Mouse (Mus musculus) CH12.LX (cell line): ENCODE results near the gene Fance. TPM values are rescaled to one million over a fixed set of nuclear protein-coding genes. Genes with fewer than 3 reads are reported as not detected.

Experiments used
- DNase-seq: peaks from one replicate; pipeline ENCODE4 v3.0.0-alpha.2; 2013; ENCODE audit errors: extremely low read depth
- H3K27ac ChIP-seq: 2 replicates; pipeline ENCODE4 v1.5.1; 2012; ENCODE audit warnings: low read depth, mild to moderate bottlenecking, control low read depth, moderate library complexity; ENCODE audit not compliant: insufficient read depth
- H3K27me3 ChIP-seq: replicated peaks from 2 replicates; pipeline ENCODE3; 2012; ENCODE audit warnings: inconsistent platforms
- H3K36me3 ChIP-seq, 2 experiments: replicated peaks in 1 of 2; 2 replicates each; pipeline versions ENCODE3 to v1.6.1; 2012; ENCODE audit warnings: inconsistent platforms in 1 of 2, low read length in 1 of 2, mild to moderate bottlenecking in 1 of 2, mixed read lengths in 1 of 2, moderate library complexity in 1 of 2; ENCODE audit not compliant: control insufficient read depth in 1 of 2, insufficient read depth in 1 of 2
- H3K4me1 ChIP-seq, 2 experiments: 2 replicates each; pipeline ENCODE4 v1.6.1; 2012; ENCODE audit warnings: inconsistent platforms in 1 of 2, moderate library complexity in 1 of 2; ENCODE audit not compliant: insufficient read depth in 2 of 2, control insufficient read depth in 1 of 2
- H3K4me2 ChIP-seq: 2 replicates; pipeline ENCODE4 v1.6.1; 2012; ENCODE audit warnings: low read depth, mild to moderate bottlenecking, control low read depth; ENCODE audit not compliant: poor library complexity, insufficient read depth, severe bottlenecking
- H3K4me3 ChIP-seq, 3 experiments: fragments of 150-350 bp in 1 of 3; sonication (generic) in 1 of 3; replicated peaks in 1 of 3; 2 replicates each; pipeline versions ENCODE3 to v1.5.1; 2011 to 2012; ENCODE audit warnings: low read depth in 2 of 3, low read length in 2 of 3, mild to moderate bottlenecking in 2 of 3, moderate library complexity in 2 of 3, control low read depth in 1 of 3, improper control_type of control experiment in 1 of 3, inconsistent platforms in 1 of 3, mixed read lengths in 1 of 3; ENCODE audit not compliant: poor library complexity in 1 of 3
- H3K79me2 ChIP-seq: replicated peaks from 2 replicates; pipeline ENCODE4 v1.6.1; 2012; ENCODE audit warnings: mild to moderate bottlenecking, moderate library complexity; ENCODE audit not compliant: control insufficient read depth, poor library complexity, insufficient read depth, severe bottlenecking; ENCODE audit errors: extremely low read depth
- H3K9ac ChIP-seq: 2 replicates; pipeline ENCODE4 v1.6.1; 2012; ENCODE audit warnings: low read depth, mild to moderate bottlenecking, control low read depth, moderate library complexity; ENCODE audit not compliant: insufficient read depth
- H3K9me3 ChIP-seq: replicated peaks from 2 replicates; pipeline ENCODE3; 2012; ENCODE audit warnings: low read length, inconsistent platforms, mixed read lengths
- CTCF ChIP-seq, 2 experiments: IDR thresholded peaks in 1 of 2; conservative IDR thresholded peaks in 1 of 2; 2 replicates each; pipeline ENCODE4 v1.5.1; 2011 to 2012; ENCODE audit warnings: low read depth in 2 of 2, low read length in 2 of 2, improper control_type of control experiment in 1 of 2, inconsistent platforms in 1 of 2, mild to moderate bottlenecking in 1 of 2, moderate library complexity in 1 of 2
- GABPA ChIP-seq: IDR thresholded peaks from 2 replicates; pipeline ENCODE4 v1.6.1; 2012; ENCODE audit warnings: low read depth, low read length, improper control_type of control experiment, inconsistent platforms; ENCODE audit not compliant: insufficient replicate concordance
- KAT2A ChIP-seq: IDR thresholded peaks from 2 replicates; pipeline ENCODE4 v1.6.1; 2012; ENCODE audit warnings: low read length, improper control_type of control experiment, inconsistent platforms; ENCODE audit not compliant: insufficient replicate concordance
- MAZ ChIP-seq: IDR thresholded peaks from 2 replicates; pipeline ENCODE4 v1.6.1; 2012; ENCODE audit warnings: low read depth, mild to moderate bottlenecking, inconsistent platforms, low read length, improper control_type of control experiment, moderate library complexity
- NRF1 ChIP-seq: IDR thresholded peaks from 2 replicates; pipeline ENCODE4 v1.6.1; 2014; ENCODE audit warnings: low read depth, mild to moderate bottlenecking, inconsistent platforms, low read length, improper control_type of control experiment, moderate library complexity
- RAD21 ChIP-seq: IDR thresholded peaks from 2 replicates; pipeline ENCODE4 v1.6.1; 2011; ENCODE audit warnings: low read depth, mild to moderate bottlenecking, low read length, improper control_type of control experiment, moderate library complexity
- UBTF ChIP-seq: IDR thresholded peaks from 2 replicates; pipeline ENCODE4 v1.6.1; 2012; ENCODE audit warnings: low read depth, mild to moderate bottlenecking, inconsistent platforms, low read length, improper control_type of control experiment, moderate library complexity
- dilution Hi-C: fragments of 300-500 bp; cut with MboI; formaldehyde crosslinking; loops from 2 replicates; pipeline ENCODE4 v1.14.3; 2020; ENCODE audit warnings: low sequenced_read_pairs; ENCODE audit not compliant: extremely low pct_unique_long_range_greater_than_20kb, extremely low pct_ligation_motif_present
- in situ Hi-C: fragments of 300-500 bp; cut with MboI; formaldehyde crosslinking; loops from 3 replicates; pipeline ENCODE4 v1.14.3; 2019; ENCODE audit warnings: low sequenced_read_pairs, low pct_ligation_motif_present, low pct_unique_long_range_greater_than_20kb, mixed read lengths
- polyA plus RNA-seq: library from polyadenylated mRNA; unstranded; fragments of >175 nt; gene quantifications from 2 replicates; pipeline ENCODE4 v1.2.1, GENCODE M21; 2012; ENCODE audit warnings: low read depth; ENCODE audit not compliant: insufficient read length
- total RNA-seq, 2 experiments: library from RNA; depleted of rRNA; stranded (reverse); fragments of 300-350 nt in 1 of 2; fragments of >200 nt in 1 of 2; gene quantifications; 2 replicates each; pipeline ENCODE4 v1.2.3; 2012 to 2014

The Fance gene
- total and polyA plus RNA-seq, 3 experiments = 17.4 to 37.9 (median 29.6) TPM

- dilution Hi-C loops = no loop called here
- H3K4me2 ChIP-seq = no peak overlapping the region
- no peak for TF ChIP-seq MAZ
- no peak for TF ChIP-seq GABPA
- TF ChIP-seq KAT2A = no peak
- DNase-seq = no peak
- no peak overlapping the region for H3K9ac ChIP-seq
- 0 out of 2 replicates have a peak, but pooled peaks cover 2% of the 10 kb centered on the region for H3K79me2 ChIP-seq
- in situ Hi-C loops = loop anchor here (25.0 kb wide), 1 partner anchor 228 kb away; the partner anchor contains the start of gene Tcp11
- H3K9me3 ChIP-seq = no peaks in the 10 kb centered on the region
- no peak overlapping the region for H3K27ac ChIP-seq
- H3K4me3 ChIP-seq = no peak overlapping the region
- peaks cover 41 to 53% of the 10 kb centered on the region in 2 experiments for H3K36me3 ChIP-seq
- H3K27me3 ChIP-seq = no peaks in the 10 kb centered on the region
- H3K4me1 ChIP-seq = peaks cover 2 to 41% of the 10 kb centered on the region in 2 experiments; a peak in 2 of 4 replicates
These were observed 2.4 kb downstream of the Fance start for GRCm38 (mm10) chr17:28315611-28316160.

DNA sequence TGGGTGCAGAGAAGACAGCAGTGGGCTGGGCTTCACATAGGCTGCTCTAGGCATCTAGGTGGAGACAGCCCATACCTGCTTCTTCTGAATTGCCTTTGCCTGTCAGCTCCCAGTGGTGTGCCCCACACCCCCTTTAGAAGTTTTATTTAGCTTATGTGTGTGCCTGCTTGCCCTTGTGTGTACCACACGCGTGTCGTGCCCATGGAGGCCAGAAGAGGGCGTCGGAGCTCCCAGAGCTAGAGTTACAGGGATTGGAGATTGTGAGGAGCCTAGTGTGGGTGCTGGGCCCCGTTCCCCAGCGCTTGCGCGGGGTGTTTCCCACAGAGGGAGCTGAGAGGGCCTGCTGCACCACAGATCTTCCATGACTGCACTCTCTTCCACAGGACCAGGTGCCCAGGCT is 3.2 kb downstream of the Fance start:
- TF ChIP-seq CTCF (conservative IDR thresholded peaks at IDR 0.05 in 1 of 2, IDR thresholded peaks at IDR 0.05 in 1 of 2; ENCODE audit: low read depth in 2 of 2, low read length in 2 of 2) (peak in 1 of 2 experiments; percentile 7; a peak in 1 of 4 replicates), UBTF (no peak)
- Histone ChIP-seq H3K4me3 (no peak overlapping the region), H3K4me1 (peaks cover 2 to 38% of the 10 kb centered on the region in 2 experiments; a peak in 2 of 4 replicates), H3K36me3 (peaks cover 47 to 60% of the 10 kb centered on the region in 2 experiments), H3K27me3 (no peaks in the 10 kb centered on the region), H3K9me3 (no peaks in the 10 kb centered on the region), H3K79me2 (0 out of 2 replicates have a peak, but pooled peaks cover 2% of the 10 kb centered on the region), H3K9ac (no peak overlapping the region), H3K27ac (no peak overlapping the region), H3K4me2 (no peak overlapping the region)
- no peak for DNase-seq
- dilution Hi-C loops (no loop called here), in situ Hi-C loops (loop anchor here (25.0 kb wide), 1 partner anchor 229 kb away; the partner anchor contains the start of gene Tcp11)

DNA sequence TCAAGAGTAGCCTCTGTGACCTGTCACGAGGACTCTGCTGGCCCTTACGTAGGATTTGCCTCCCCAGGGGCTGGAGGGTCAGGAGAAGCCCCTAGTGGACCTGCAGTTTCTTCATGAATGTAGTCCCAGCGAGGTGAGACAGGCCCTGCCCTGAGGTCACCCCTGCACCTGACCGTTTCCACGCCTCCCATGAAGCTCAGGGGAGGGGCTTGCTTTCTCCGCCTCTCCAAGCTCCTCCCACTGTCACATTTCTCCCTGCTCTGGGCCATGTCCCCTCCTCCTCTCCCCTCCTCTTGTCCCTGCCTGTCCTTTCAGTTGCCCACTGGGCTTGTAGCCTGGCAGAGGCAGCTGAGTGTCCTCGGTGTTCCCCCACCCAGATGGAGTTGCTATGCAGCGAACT is 3.8 kb downstream of the Fance start:
- dilution Hi-C loops = no loop called here
- Histone ChIP-seq H3K27me3 (no peaks in the 10 kb centered on the region), H3K79me2 (0 out of 2 replicates have a peak, but pooled peaks cover 2% of the 10 kb centered on the region), H3K9ac (no peak overlapping the region), H3K4me1 (peaks cover 2 to 35% of the 10 kb centered on the region in 2 experiments; a peak in 2 of 4 replicates), H3K27ac (no peak overlapping the region), H3K36me3 (peaks cover 47 to 66% of the 10 kb centered on the region in 2 experiments), H3K4me2 (no peak overlapping the region), H3K9me3 (no peaks in the 10 kb centered on the region), H3K4me3 (no peak overlapping the region)
- in situ Hi-C loops = loop anchor here (25.0 kb wide), 1 partner anchor 230 kb away; the partner anchor contains the start of gene Tcp11
- DNase-seq = no peak
- TF ChIP-seq NRF1 (no peak), RAD21 (no peak), CTCF (conservative IDR thresholded peaks at IDR 0.05 in 1 of 2, IDR thresholded peaks at IDR 0.05 in 1 of 2; ENCODE audit: low read depth in 2 of 2, low read length in 2 of 2) (no peak)
